Mouse (Mus musculus) neural tube, embryonic 13.5 days (tissue): ENCODE measurements around the gene Ust. TPM values are rescaled to one million over a fixed set of nuclear protein-coding genes. Genes with fewer than 3 reads are reported as not detected.

Experiments
- ATAC-seq: fragments of 200-750 bp; cut with Nextera tagmentation; 2 replicates; pipeline ENCODE4 v1.8.0; 2017; ENCODE audit warnings: low read depth, mild to moderate bottlenecking, moderate TSS enrichment, moderate library complexity
- H3K27ac ChIP-seq: fragments of 300-500 bp; sonication (generic); replicated peaks from 2 replicates; pipeline ENCODE4 v1.5.1; 2015; ENCODE audit warnings: moderate library complexity, mild to moderate bottlenecking, inconsistent platforms
- H3K27me3 ChIP-seq: fragments of 300-500 bp; sonication (generic); 2 replicates; pipeline ENCODE4 v1.6.1; 2015; ENCODE audit warnings: mild to moderate bottlenecking, inconsistent platforms
- H3K36me3 ChIP-seq: fragments of 300-500 bp; sonication (generic); 2 replicates; pipeline ENCODE4 v1.6.1; 2015; ENCODE audit warnings: mild to moderate bottlenecking, inconsistent platforms
- H3K4me1 ChIP-seq: fragments of 300-500 bp; sonication (generic); replicated peaks from 2 replicates; pipeline ENCODE4 v1.6.1; 2015; ENCODE audit warnings: inconsistent platforms
- H3K4me2 ChIP-seq: fragments of 300-500 bp; sonication (generic); 2 replicates; pipeline ENCODE4 v1.6.1; 2015; ENCODE audit warnings: inconsistent platforms, mild to moderate bottlenecking, moderate library complexity
- H3K4me3 ChIP-seq: fragments of 300-500 bp; sonication (generic); 2 replicates; pipeline ENCODE4 v1.5.1; 2015; ENCODE audit warnings: mild to moderate bottlenecking, inconsistent platforms
- H3K9ac ChIP-seq: fragments of 300-500 bp; sonication (generic); 2 replicates; pipeline ENCODE4 v1.6.1; 2015; ENCODE audit warnings: moderate library complexity, mild to moderate bottlenecking, inconsistent platforms
- H3K9me3 ChIP-seq: fragments of 300-500 bp; sonication (generic); 2 replicates; pipeline ENCODE4 v1.6.1; 2016; ENCODE audit warnings: inconsistent platforms
- WGBS: fragments of 180-500 bp; shearing (Covaris S2); methylation state at CpG from one replicate; pipeline ENCODE4 v1.1.7; 2015; 5-methylcytosine and 5-hydroxymethylcytosine counted together
- polyA plus RNA-seq: library from polyadenylated mRNA; unstranded; fragments of >200 nt; fragmentation: Nextera tagmentation; extraction: Ambion mirVana; gene quantifications from 2 replicates; pipeline ENCODE4 v1.2.1, GENCODE M21; 2015

The Ust gene
- polyA plus RNA-seq, 1 experiment from 2014 or later = 7.1 TPM

DNA sequence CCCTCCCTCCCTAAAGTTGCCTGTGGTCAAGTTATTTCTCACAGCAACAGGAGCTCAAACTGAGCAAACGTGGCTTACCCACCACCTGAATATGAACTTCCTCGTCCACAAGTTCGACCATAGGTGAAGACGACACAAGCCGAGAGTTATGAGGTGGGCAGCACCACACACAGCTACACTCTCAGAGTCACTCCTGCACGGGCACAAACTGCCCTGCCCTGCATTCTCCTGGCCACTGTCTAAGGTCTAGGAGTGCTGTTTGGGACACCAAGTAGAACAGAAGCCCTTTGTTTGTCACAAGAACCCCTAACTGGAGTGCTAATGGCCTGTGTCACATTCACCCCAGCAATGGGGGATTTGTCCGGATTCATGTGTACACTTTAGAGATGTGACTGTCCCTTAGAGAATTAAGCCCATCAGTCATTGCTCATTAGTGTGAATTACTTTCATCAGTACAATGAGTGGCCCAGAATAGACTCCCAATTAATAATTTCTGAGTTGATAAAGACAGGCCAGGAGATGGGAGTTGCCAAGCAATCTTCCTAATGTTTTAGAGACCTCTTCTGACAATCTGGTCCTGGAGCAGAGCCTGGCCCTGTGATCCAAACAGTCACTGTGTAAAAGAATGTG lies 2.3 kb upstream of the Ust start:
- 58% methylated on average over 7 of the region's 7 CpGs for WGBS
- no peak overlapping the region for H3K9ac ChIP-seq

DNA sequence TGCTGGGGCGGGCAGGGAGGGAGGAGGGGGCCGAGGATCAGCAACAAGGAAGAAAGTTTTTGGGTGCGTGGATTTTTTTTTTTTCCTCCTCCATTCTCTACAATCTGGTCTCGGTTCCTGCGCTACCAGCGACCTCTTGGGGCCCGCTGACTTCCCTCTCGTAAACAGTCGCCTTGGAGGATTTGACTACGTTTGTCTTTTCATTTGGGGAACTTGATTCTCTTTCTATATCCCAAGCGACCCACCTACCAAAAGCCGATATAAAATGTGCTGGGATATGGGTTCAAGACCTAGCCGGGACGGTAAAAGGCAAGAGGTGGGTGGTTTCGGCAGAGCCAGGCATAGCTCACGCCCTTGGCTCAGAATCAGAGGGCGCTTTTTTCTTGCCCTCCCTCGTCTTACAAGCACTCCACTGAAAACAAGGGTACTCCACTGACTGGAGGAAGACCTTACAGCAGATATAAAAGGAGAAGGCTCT lies 428 bp upstream of the Ust start:
- Histone ChIP-seq H3K9ac (peak overlapping the region; percentile 82), H3K4me3 (peak overlapping the region; percentile 90), H3K36me3 (0 out of 2 replicates have a peak, but pooled peaks cover 4% of the 10 kb centered on the region), H3K9me3 (0 out of 2 replicates have a peak, but pooled peaks cover 4% of the 10 kb centered on the region), H3K4me2 (peak overlapping the region; percentile 93), H3K27ac (0 out of 2 replicates have a peak overlapping the region, but pooled peaks have one; percentile 3), H3K4me1 (peaks cover 32% of the 10 kb centered on the region), H3K27me3 (peaks cover 16% of the 10 kb centered on the region; the same call in 1 of the 2 replicates)
- 0 out of 2 replicates have a peak, but pooled peaks have one; percentile 4 for ATAC-seq
- WGBS = under 1% methylated on average over 18 of the region's 18 CpGs

More for the DNA sequence above, 2.3 kb upstream of the Ust start:
- Histone ChIP-seq H3K27me3 (peaks cover 16% of the 10 kb centered on the region; the same call in 1 of the 2 replicates), H3K4me3 (no peak overlapping the region), H3K36me3 (no peaks in the 10 kb centered on the region), H3K27ac (no peak overlapping the region), H3K4me2 (no peak overlapping the region), H3K4me1 (peaks cover 32% of the 10 kb centered on the region), H3K9me3 (no peaks in the 10 kb centered on the region)
- no peak for ATAC-seq

DNA sequence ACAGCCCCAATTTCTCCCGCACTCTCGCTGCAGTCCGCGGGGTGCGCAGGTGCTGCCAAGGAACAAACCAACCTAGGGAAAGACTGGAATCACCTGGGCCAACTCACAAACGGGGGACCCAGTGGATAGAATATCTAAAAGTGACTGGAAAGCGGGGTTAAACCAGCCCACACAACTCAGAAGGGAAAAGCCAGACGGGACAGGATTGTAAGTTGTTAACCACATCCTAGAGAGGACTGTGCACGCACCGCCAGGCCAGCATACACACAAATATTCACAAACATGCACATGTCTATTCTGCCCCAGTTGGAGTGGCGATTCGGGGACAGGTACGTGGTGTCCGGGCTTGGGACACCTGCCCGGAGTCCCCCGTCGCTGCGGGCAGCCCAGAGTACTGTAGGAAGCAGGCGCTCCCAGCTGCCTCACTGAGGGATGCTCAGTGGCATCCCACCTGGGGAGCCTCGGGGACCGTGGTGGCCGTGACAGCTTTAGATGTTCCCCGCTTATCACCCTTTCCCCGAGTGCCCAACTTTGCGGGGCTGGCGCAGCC lies 959 bp downstream of the Ust start:
- peak overlapping the region; percentile 90 for H3K4me3 ChIP-seq
- H3K36me3 ChIP-seq = 0 out of 2 replicates have a peak, but pooled peaks cover 4% of the 10 kb centered on the region
- H3K27ac ChIP-seq = no peak overlapping the region
- peak overlapping the region; percentile 82 for H3K9ac ChIP-seq
- H3K9me3 ChIP-seq = 0 out of 2 replicates have a peak, but pooled peaks cover 4% of the 10 kb centered on the region
- peaks cover 32% of the 10 kb centered on the region for H3K4me1 ChIP-seq
- ATAC-seq = peak; percentile 45
- WGBS = under 1% methylated on average over 26 of the region's 26 CpGs
- peak overlapping the region; percentile 93 for H3K4me2 ChIP-seq
- H3K27me3 ChIP-seq = peaks cover 16% of the 10 kb centered on the region; the same call in 1 of the 2 replicates

DNA sequence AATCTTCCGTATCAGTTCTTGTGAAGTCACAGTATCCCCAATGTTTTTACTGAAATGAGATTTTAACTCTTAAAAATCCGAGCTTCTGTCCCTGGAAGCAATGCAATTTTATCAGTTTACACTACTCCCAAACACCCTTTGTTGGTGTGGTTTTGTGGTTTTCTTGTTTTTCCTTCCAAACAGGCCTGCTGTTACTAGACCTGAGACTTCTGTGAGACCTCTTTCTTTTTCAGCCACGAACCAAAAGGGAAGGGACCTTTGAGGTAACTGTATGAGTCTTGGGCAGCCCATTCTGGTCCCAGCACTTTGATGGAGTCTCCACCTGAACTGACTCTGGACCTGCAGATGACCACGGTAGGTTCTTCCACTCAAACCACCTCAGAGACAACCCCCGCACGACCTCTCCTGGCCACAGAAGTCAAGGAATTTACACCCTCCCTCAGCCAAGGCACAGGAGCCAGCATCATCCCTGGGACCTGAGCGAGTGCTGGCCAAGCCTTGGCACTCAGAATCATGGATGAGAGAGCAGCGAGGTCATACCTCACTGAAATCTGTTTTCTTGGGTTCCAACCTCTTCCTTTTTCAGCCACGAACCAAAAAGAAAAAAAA lies 1.6 kb downstream of the Ust start:
- peak overlapping the region; percentile 90 for H3K4me3 ChIP-seq
- H3K9me3 ChIP-seq = 0 out of 2 replicates have a peak, but pooled peaks cover 4% of the 10 kb centered on the region
- peak overlapping the region; percentile 93 for H3K4me2 ChIP-seq
- 0 out of 2 replicates have a peak, but pooled peaks cover 4% of the 10 kb centered on the region for H3K36me3 ChIP-seq
- H3K4me1 ChIP-seq = peaks cover 32% of the 10 kb centered on the region
- no peak overlapping the region for H3K27ac ChIP-seq
- no peak for ATAC-seq
- H3K27me3 ChIP-seq = peaks cover 16% of the 10 kb centered on the region; the same call in 1 of the 2 replicates
- H3K9ac ChIP-seq = peak overlapping the region; percentile 82; the same call in 1 of the 2 replicates
- WGBS = 13% methylated on average over 9 of the region's 9 CpGs

DNA sequence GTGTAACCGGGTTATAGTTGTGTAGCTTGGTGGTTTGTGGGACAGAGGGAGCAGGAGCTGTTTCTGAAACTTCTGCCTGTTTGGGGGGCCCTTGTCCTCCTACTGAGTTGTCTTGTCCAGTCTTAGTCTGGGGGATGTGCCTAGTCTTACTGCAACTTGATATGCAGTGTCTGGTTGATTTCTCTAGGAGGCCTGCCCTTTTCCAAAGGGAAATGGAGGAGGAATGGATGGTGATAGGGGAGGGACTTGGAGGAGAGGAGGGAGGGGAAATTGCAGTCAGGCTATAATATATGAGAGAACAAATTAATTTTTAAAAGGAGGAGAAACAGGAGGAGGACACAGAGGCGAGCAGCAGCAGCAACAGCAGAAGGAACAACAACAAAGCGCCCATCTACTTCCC lies 4.9 kb downstream of the Ust start:
- H3K36me3 ChIP-seq = 0 out of 2 replicates have a peak, but pooled peaks cover 4% of the 10 kb centered on the region
- H3K9me3 ChIP-seq = 0 out of 2 replicates have a peak, but pooled peaks cover 4% of the 10 kb centered on the region
- no peak overlapping the region for H3K9ac ChIP-seq
- no peak overlapping the region for H3K4me2 ChIP-seq
- no peak for ATAC-seq
- peaks cover 14% of the 10 kb centered on the region; the same call in 1 of the 2 replicates for H3K27me3 ChIP-seq
- H3K27ac ChIP-seq = no peak overlapping the region
- WGBS = 88% methylated on average over 3 of the region's 3 CpGs
- peaks cover 29% of the 10 kb centered on the region for H3K4me1 ChIP-seq
- H3K4me3 ChIP-seq = no peak overlapping the region

DNA sequence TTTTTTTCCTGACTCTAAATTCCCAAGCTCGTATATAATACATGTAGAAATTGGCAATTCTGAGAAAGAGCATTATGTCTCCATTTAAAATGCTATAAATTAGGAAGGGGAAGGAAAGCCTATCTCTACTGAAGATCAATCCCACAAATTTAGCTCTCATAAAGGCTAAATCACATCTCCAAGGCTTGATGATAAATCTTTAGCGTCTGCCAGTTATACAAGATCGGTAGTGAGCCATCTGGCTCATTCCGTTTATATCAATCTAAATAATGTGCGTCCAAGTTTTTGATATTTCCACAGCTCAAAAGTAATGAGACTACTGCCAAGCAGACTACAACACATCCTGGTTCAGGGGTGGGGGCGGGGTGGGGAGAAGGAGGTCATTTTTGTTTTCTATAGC lies 6.4 kb downstream of the Ust start:
- peaks cover 19% of the 10 kb centered on the region for H3K4me1 ChIP-seq
- no peak overlapping the region for H3K4me3 ChIP-seq
- ATAC-seq = no peak
- H3K9ac ChIP-seq = no peak overlapping the region
- H3K4me2 ChIP-seq = no peak overlapping the region
- 0 out of 2 replicates have a peak, but pooled peaks cover 4% of the 10 kb centered on the region for H3K36me3 ChIP-seq
- H3K9me3 ChIP-seq = 0 out of 2 replicates have a peak, but pooled peaks cover 4% of the 10 kb centered on the region
- WGBS = 66% methylated on average over 6 of the region's 6 CpGs
- no peak overlapping the region for H3K27ac ChIP-seq
- H3K27me3 ChIP-seq = peaks cover 8% of the 10 kb centered on the region; the same call in 1 of the 2 replicates

DNA sequence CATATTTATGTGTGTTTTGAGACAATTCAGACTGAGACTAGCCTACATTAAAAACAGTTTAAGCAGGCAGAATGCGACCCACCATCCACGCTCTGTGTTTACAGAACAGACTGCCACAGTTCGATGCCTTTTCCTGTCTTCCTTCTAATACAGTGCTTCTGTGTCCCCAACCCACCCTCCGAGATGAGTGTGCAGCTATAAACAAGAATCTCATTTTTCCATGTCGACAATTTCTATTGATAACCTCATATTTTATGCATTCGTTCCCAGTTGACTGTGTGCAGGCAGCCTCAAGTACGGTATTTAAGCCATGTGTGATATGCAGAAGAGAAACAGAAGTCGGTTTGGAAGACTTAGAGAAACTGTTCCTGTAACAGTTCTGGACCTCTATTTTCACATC lies 6.9 kb downstream of the Ust start:
- Histone ChIP-seq H3K9ac (no peak overlapping the region), H3K4me3 (no peak overlapping the region), H3K27me3 (0 out of 2 replicates have a peak, but pooled peaks cover 3% of the 10 kb centered on the region), H3K4me2 (no peak overlapping the region), H3K9me3 (0 out of 2 replicates have a peak, but pooled peaks cover 4% of the 10 kb centered on the region), H3K4me1 (peaks cover 15% of the 10 kb centered on the region), H3K27ac (no peak overlapping the region), H3K36me3 (0 out of 2 replicates have a peak, but pooled peaks cover 4% of the 10 kb centered on the region)
- WGBS = 41% methylated on average over 8 of the region's 8 CpGs
- no peak for ATAC-seq

DNA sequence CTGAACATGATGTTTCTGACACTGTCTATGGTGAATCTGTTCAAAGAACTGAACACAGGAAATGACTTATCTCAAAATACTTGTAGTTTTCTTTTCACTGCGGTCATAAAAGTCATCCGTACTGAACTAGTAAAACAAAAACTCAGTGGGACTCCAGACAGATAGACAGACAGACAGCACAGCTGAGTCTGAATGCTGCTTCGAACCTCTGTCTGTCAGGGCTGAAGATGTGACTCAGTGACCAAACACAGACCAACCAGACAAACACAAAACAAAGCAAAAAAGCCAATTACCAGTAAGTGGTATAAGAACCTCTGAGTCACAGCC lies 12.4 kb downstream of the Ust start:
- Histone ChIP-seq H3K27ac (no peak overlapping the region), H3K36me3 (no peaks in the 10 kb centered on the region), H3K4me2 (no peak overlapping the region), H3K9me3 (no peaks in the 10 kb centered on the region), H3K4me1 (peaks cover 8% of the 10 kb centered on the region), H3K27me3 (no peaks in the 10 kb centered on the region), H3K9ac (no peak overlapping the region), H3K4me3 (no peak overlapping the region)
- ATAC-seq = no peak
- 35% methylated on average over 3 of the region's 3 CpGs for WGBS

DNA sequence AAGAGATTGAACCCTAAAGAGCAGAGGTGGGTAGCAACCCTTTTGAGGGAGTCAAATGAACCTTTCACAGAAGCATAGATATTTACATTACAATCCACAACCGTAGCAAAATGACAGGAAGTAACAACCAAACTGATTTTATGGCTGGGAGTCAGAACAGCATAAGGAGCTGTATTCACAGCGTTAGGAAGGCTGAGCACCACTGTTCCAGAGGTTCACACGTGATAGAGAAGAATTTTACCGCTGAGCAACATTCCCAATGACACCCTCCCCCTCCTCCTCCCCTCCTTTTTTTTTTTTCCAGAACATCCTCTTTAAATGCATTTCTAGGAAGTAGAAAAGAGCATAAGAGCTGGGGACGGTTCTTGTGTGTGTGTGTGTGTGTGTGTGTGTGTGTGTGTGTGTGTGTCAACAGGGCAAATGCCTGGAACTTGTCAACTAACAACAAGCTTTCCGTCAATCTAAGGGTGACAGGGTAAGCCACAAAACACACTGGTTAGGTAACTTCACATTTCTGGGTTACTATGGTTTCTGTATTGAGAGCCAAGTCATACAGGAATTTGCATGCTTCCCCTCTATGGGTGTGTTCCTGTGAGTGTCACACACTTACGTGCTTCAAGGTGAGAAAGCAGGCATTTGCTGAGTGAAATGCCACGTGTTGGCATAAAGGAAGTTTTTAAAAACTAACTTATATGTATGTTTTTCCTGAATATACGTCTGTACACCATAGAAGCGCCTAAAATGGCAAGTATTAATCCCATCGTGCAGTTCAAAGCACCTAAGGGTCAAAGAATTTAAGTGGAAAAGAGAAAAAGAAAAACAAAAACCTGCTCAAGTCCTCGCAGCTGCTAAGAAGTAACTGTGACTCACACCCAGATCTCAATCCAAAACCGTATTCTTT lies 13.0 kb downstream of the Ust start:
- WGBS = 51% methylated on average over 13 of the region's 13 CpGs
- Histone ChIP-seq H3K9ac (no peak overlapping the region), H3K4me3 (no peak overlapping the region), H3K27ac (no peak overlapping the region), H3K4me2 (no peak overlapping the region), H3K36me3 (no peaks in the 10 kb centered on the region), H3K4me1 (peaks cover 8% of the 10 kb centered on the region; the same call in 1 of the 2 replicates), H3K27me3 (no peaks in the 10 kb centered on the region), H3K9me3 (no peaks in the 10 kb centered on the region)
- no peak for ATAC-seq

DNA sequence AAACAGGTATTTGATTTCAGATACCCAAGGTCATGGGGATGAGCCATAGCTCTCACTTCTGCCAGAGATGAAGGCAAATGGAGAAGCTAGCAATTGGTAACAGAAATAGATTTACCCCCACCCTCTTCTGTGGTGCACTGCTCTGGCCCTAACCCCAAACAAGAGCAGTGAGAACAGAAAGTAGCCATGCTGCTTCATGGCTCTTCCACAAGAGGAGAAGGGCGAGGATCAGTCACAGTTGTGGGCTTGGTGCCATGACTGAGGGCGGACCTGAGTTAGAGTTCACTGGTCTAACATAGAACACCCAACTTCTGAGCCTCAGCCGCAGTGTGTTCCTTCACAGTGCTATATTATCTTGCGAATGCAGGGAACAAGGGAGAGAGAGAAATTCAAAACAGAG lies 13.8 kb downstream of the Ust start:
- no peaks in the 10 kb centered on the region for H3K9me3 ChIP-seq
- no peak overlapping the region for H3K4me2 ChIP-seq
- WGBS = 87% methylated on average over 4 of the region's 4 CpGs
- H3K36me3 ChIP-seq = no peaks in the 10 kb centered on the region
- no peak overlapping the region for H3K27ac ChIP-seq
- no peak overlapping the region for H3K9ac ChIP-seq
- no peaks in the 10 kb centered on the region for H3K27me3 ChIP-seq
- no peak overlapping the region for H3K4me3 ChIP-seq
- peaks cover 8% of the 10 kb centered on the region; the same call in 1 of the 2 replicates for H3K4me1 ChIP-seq
- no peak for ATAC-seq
